Mouse (Mus musculus): ENCODE data around the gene Gm36028. TPM values are rescaled to one million over a fixed set of nuclear protein-coding genes. Genes with fewer than 3 reads are reported as not detected.
A peak's percentile ranks its signal among the peaks of the same experiment; 100 is the strongest.

The Gm36028 gene
- polyA plus RNA-seq, 1 experiment from 2014 or later: not detected

DNA sequence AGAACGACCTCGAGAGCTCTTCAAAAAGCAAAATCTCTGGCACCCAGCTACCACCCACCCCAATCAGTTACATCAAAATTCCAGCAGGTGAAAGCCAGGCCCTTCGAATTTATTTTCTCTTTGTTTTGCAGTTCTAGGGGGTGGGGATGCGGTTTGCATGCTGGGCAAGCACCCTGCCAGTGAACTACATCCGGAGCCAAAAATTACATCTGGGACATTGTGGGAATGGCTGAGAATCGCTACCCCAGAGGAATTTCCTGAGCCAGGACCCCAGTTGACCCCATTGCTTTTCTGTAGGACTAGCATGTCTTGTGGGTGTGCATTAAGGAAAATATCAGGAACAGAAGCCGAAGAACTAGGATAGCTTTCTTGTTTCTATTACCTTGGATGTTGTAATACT lies 29.9 kb downstream of the Gm36028 start:
- no peak overlapping the region for H3K4me3 ChIP-seq (ENCODE audit: low read depth, low read length)
- no peak overlapping the region for H3K4me2 ChIP-seq (replicated peaks; ENCODE audit: low read depth, low read length)
- WGBS: 82% methylated on average over 7 of the region's 7 CpGs
- H3K9me3 ChIP-seq (ENCODE audit: control insufficient read depth, low read depth, low read length): no peaks in the 10 kb centered on the region
- no peak overlapping the region for H3K9ac ChIP-seq (replicated peaks; ENCODE audit: low read depth, low read length)
- ATAC-seq (ENCODE audit: insufficient number of reproducible peaks, insufficient read depth, low FRiP score, low read depth): no peak
- H3K27ac ChIP-seq (ENCODE audit: low read length): no peak overlapping the region
- no peaks in the 10 kb centered on the region for H3K4me1 ChIP-seq (ENCODE audit: control insufficient read depth, insufficient read depth, low read length)
- no peaks in the 10 kb centered on the region for H3K27me3 ChIP-seq (ENCODE audit: control insufficient read depth, insufficient read depth, low read length)
- H3K36me3 ChIP-seq (ENCODE audit: control insufficient read depth, insufficient read depth, low read length): peaks cover 85% of the 10 kb centered on the region

DNA sequence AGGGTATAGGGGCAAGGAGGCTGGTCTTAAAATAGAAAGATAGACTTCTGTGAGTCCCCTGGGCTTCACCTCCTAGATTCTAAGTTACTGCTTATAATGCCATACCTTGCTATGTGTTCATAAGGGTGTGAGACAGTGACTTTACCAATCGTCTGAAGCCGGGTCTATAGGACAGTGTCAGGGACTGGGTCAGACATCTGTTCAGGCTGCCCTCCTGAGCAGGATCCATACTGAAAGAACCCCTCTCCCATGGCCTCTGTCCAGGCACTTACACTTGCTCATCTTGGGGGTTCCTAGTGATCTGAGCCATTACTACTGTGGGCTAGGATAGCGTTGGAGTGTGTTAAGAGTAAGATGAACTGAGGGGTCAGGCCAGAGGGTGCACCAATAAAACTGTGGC lies 34.7 kb downstream of the Gm36028 start:
- 90% methylated on average over 3 of the region's 3 CpGs for WGBS
- ATAC-seq (ENCODE audit: insufficient number of reproducible peaks, insufficient read depth, low FRiP score, low read depth): no peak
- Histone ChIP-seq H3K4me2 (replicated peaks; ENCODE audit: low read depth, low read length) (no peak overlapping the region), H3K9ac (replicated peaks; ENCODE audit: low read depth, low read length) (no peak overlapping the region), H3K36me3 (ENCODE audit: control insufficient read depth, insufficient read depth, low read length) (peaks cover 92% of the 10 kb centered on the region), H3K4me3 (ENCODE audit: low read depth, low read length) (no peak overlapping the region), H3K4me1 (ENCODE audit: control insufficient read depth, insufficient read depth, low read length) (no peaks in the 10 kb centered on the region), H3K27me3 (ENCODE audit: control insufficient read depth, insufficient read depth, low read length) (no peaks in the 10 kb centered on the region), H3K9me3 (ENCODE audit: control insufficient read depth, low read depth, low read length) (no peaks in the 10 kb centered on the region), H3K27ac (ENCODE audit: low read length) (no peak overlapping the region)

DNA sequence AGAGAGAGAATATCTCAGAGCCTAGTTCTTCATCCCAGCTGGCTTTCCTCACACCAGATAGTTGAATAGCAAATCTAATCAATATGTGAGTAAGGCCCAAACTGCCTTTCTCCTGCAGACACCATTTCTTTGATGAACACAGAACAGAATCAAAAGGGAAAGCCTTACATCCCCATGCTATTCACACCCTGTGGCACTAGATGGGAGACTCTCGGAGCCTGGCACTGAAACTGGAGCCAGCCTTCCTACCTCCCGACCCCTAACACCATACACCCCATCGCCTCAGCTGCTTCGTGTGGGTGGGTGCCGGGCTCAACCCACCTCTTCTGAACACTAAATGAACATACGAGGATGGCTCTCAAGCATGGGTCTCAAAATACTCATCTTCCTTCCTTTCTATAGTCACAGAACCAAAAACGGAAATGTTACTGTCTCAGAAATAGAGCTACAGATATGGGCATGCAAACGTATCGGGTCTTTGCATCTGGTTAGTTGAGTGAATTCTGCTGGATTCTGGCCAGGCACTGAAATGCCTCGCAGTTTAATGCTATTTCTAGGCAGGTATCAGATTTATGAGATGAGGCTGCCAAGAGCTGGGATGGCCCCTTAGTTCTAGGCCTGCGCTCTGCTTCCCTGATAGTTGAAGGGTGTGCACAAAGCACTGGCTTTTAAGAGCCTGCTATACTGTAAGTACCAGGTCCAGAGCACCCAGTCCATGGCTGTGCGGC lies 36.0 kb downstream of the Gm36028 start:
- Histone ChIP-seq H3K36me3 (ENCODE audit: control insufficient read depth, insufficient read depth, low read length) (peaks cover 88% of the 10 kb centered on the region), H3K4me1 (ENCODE audit: control insufficient read depth, insufficient read depth, low read length) (no peaks in the 10 kb centered on the region)
- WGBS: 76% methylated on average over 12 of the region's 12 CpGs

DNA sequence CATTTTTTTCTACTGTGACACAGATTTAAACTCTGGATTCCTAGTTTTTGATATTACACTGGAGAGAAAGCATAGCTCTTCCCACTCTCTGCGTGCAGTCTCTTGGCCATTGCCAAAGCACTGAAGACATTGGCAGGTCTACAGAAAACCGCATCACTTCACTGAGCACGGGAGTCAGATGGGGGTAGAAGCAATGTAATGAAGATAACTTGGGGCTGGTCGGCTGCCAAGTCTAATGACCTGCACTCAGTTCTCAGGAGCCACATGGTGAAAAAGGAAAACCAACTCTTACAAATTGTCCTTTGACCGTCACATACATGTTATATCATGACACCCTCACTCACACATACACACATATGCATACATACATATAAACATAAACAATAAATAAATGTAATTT lies 37.0 kb downstream of the Gm36028 start:
- WGBS: 79% methylated on average over 5 of the region's 5 CpGs
- no peak overlapping the region for H3K9ac ChIP-seq (replicated peaks; ENCODE audit: low read depth, low read length)
- H3K4me1 ChIP-seq (ENCODE audit: control insufficient read depth, insufficient read depth, low read length): no peaks in the 10 kb centered on the region
- no peak overlapping the region for H3K27ac ChIP-seq (ENCODE audit: low read length)
- H3K36me3 ChIP-seq (ENCODE audit: control insufficient read depth, insufficient read depth, low read length): peaks cover 81% of the 10 kb centered on the region
- no peaks in the 10 kb centered on the region for H3K9me3 ChIP-seq (ENCODE audit: control insufficient read depth, low read depth, low read length)
- no peak overlapping the region for H3K4me2 ChIP-seq (replicated peaks; ENCODE audit: low read depth, low read length)
- no peaks in the 10 kb centered on the region for H3K27me3 ChIP-seq (ENCODE audit: control insufficient read depth, insufficient read depth, low read length)
- no peak for ATAC-seq (ENCODE audit: insufficient number of reproducible peaks, insufficient read depth, low FRiP score, low read depth)
- H3K4me3 ChIP-seq (ENCODE audit: low read depth, low read length): no peak overlapping the region

More for the DNA sequence above, 36.0 kb downstream of the Gm36028 start:
- Histone ChIP-seq H3K27me3 (ENCODE audit: control insufficient read depth, insufficient read depth, low read length) (no peaks in the 10 kb centered on the region), H3K4me2 (replicated peaks; ENCODE audit: low read depth, low read length) (no peak overlapping the region), H3K4me3 (ENCODE audit: low read depth, low read length) (no peak overlapping the region), H3K9ac (replicated peaks; ENCODE audit: low read depth, low read length) (no peak overlapping the region), H3K9me3 (ENCODE audit: control insufficient read depth, low read depth, low read length) (no peaks in the 10 kb centered on the region), H3K27ac (ENCODE audit: low read length) (no peak overlapping the region)
- ATAC-seq (ENCODE audit: insufficient number of reproducible peaks, insufficient read depth, low FRiP score, low read depth): no peak

DNA sequence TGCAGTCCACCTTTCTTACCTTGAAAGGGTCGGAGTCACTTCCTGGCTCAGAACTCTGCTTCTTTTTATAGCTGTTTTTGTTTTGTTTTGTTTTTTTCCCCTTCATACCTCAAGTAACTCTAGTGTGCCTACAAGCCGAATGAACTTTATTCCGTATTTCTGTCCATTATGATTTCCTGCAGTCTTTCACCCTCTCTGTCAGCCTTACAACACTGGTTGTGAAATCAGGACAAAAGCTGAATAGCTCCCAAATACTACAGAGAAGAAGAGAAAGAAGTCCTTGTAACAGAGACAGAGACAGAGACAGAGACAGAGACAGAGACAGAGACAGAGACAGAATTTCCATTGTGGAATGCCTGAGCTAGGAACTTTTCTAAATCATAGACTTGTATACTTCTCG lies 43.0 kb downstream of the Gm36028 start:
- H3K4me3 ChIP-seq (ENCODE audit: low read depth, low read length): no peak overlapping the region
- H3K9me3 ChIP-seq (ENCODE audit: control insufficient read depth, low read depth, low read length): no peaks in the 10 kb centered on the region
- ATAC-seq (ENCODE audit: insufficient number of reproducible peaks, insufficient read depth, low FRiP score, low read depth): no peak
- no peak overlapping the region for H3K9ac ChIP-seq (replicated peaks; ENCODE audit: low read depth, low read length)
- peaks cover 48% of the 10 kb centered on the region for H3K36me3 ChIP-seq (ENCODE audit: control insufficient read depth, insufficient read depth, low read length)
- H3K27me3 ChIP-seq (ENCODE audit: control insufficient read depth, insufficient read depth, low read length): no peaks in the 10 kb centered on the region
- no peak overlapping the region for H3K27ac ChIP-seq (ENCODE audit: low read length)
- no peak overlapping the region for H3K4me2 ChIP-seq (replicated peaks; ENCODE audit: low read depth, low read length)
- 88% methylated on average over 4 of the region's 4 CpGs for WGBS
- H3K4me1 ChIP-seq (ENCODE audit: control insufficient read depth, insufficient read depth, low read length): peaks cover 11% of the 10 kb centered on the region; the same call in 1 of the 2 replicates

DNA sequence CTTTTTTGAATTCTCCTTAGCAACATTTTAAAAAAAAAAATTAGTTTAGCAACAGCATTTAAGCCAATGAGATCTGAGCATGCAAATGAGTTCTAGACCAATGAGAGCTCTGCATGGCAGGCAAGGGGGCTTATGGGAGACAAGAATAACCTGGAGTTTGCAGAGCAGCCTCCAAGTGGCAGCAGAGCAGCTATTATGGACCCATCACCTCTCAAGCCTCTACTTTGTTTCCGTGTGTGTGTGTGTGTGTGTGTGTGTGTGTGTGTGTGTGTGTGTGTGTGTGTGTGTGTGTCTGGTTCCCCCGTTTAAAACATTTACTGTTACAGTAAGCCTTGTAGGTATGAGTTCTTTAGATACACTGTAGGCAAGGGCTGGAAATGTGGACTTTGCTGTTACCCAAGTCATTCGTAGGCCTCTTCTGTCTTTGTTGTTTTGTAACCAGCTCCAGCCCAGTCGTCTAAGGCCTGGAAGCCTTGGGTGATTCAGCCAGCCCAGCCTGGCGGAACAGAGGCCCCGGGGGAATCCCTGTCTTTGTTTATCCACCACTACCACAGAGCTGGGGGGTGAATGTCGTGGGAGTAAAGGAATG lies 46.5 kb downstream of the Gm36028 start:
- H3K4me2 ChIP-seq (replicated peaks; ENCODE audit: low read depth, low read length): no peak overlapping the region
- WGBS: 23% methylated on average over 7 of the region's 7 CpGs
- ATAC-seq (ENCODE audit: insufficient number of reproducible peaks, insufficient read depth, low FRiP score, low read depth): peak; percentile 92
- peaks cover 25% of the 10 kb centered on the region; the same call in 1 of the 2 replicates for H3K36me3 ChIP-seq (ENCODE audit: control insufficient read depth, insufficient read depth, low read length)
- H3K4me3 ChIP-seq (ENCODE audit: low read depth, low read length): no peak overlapping the region
- H3K4me1 ChIP-seq (ENCODE audit: control insufficient read depth, insufficient read depth, low read length): peaks cover 25% of the 10 kb centered on the region; the same call in 1 of the 2 replicates
- H3K9ac ChIP-seq (replicated peaks; ENCODE audit: low read depth, low read length): no peak overlapping the region
- H3K9me3 ChIP-seq (ENCODE audit: control insufficient read depth, low read depth, low read length): no peaks in the 10 kb centered on the region
- peak overlapping the region; percentile 62; the same call in 1 of the 2 replicates for H3K27ac ChIP-seq (ENCODE audit: low read length)
- H3K27me3 ChIP-seq (ENCODE audit: control insufficient read depth, insufficient read depth, low read length): no peaks in the 10 kb centered on the region

DNA sequence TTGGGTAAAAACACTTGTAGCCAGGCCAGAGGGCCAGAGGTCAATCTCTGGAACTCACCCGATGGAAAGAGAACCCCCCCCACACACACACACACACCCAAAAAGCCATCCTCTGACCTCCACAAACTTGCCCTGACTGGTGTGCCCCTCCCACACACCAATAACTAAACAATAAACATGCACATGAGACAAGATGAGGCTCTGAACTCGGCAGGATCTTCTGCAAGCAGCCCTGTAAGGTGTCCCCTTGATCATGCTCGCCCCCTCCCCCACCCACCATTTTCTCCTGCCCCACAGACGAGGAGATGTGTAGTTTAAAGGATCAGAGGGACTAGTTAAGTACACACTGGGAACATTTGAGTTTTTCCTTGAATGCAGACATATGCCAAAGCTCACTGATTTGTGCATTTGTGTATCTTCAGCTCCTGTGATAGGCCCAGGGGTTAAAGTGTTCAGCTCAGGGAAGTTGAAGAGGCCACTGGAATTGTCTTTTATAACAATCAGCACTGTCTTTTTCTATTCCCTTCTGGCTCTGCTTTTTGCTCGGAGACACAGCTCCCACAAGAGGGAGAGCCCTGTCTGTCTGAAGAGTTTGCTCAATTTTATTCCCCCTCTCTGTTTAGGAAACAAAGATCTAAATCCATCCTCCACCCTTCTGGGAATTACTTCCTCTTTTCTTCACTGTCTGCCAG lies 47.1 kb downstream of the Gm36028 start:
- Histone ChIP-seq H3K27me3 (ENCODE audit: control insufficient read depth, insufficient read depth, low read length) (no peaks in the 10 kb centered on the region), H3K4me3 (ENCODE audit: low read depth, low read length) (no peak overlapping the region), H3K4me1 (ENCODE audit: control insufficient read depth, insufficient read depth, low read length) (peaks cover 29% of the 10 kb centered on the region; the same call in 1 of the 2 replicates), H3K27ac (ENCODE audit: low read length) (peak overlapping the region; percentile 62), H3K4me2 (replicated peaks; ENCODE audit: low read depth, low read length) (0 out of 2 replicates have a peak overlapping the region, but pooled peaks have one; percentile 1), H3K36me3 (ENCODE audit: control insufficient read depth, insufficient read depth, low read length) (peaks cover 22% of the 10 kb centered on the region; the same call in 1 of the 2 replicates), H3K9ac (replicated peaks; ENCODE audit: low read depth, low read length) (no peak overlapping the region), H3K9me3 (ENCODE audit: control insufficient read depth, low read depth, low read length) (no peaks in the 10 kb centered on the region)
- WGBS: 25% methylated on average over 5 of the region's 5 CpGs
- ATAC-seq (ENCODE audit: insufficient number of reproducible peaks, insufficient read depth, low FRiP score, low read depth): no peak

DNA sequence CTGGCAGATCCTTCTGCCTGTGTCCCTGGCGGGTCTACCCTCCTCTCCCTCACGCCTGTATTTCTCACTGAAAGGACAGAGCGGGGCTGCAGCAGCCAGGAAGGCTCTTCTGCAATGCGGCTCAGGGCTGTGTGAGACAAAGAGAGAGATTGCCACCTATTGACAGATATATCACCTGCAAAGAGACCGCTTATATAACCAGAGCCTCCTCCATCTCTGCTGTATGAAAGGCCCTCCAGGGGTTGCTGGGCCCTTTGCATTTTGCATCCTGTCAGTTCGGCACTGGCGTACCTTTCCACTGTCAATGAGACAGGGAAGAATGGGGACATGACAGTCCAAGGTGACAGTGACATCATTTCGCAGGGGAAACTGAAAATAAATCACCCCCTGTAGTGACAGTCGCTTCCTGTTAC lies 48.5 kb downstream of the Gm36028 start:
- H3K36me3 ChIP-seq (ENCODE audit: control insufficient read depth, insufficient read depth, low read length): peaks cover 14% of the 10 kb centered on the region; the same call in 1 of the 2 replicates
- H3K4me3 ChIP-seq (ENCODE audit: low read depth, low read length): no peak overlapping the region
- no peak overlapping the region for H3K27ac ChIP-seq (ENCODE audit: low read length)
- no peaks in the 10 kb centered on the region for H3K9me3 ChIP-seq (ENCODE audit: control insufficient read depth, low read depth, low read length)
- H3K4me1 ChIP-seq (ENCODE audit: control insufficient read depth, insufficient read depth, low read length): peaks cover 32% of the 10 kb centered on the region
- no peaks in the 10 kb centered on the region for H3K27me3 ChIP-seq (ENCODE audit: control insufficient read depth, insufficient read depth, low read length)
- no peak overlapping the region for H3K4me2 ChIP-seq (replicated peaks; ENCODE audit: low read depth, low read length)
- peak; percentile 34 for ATAC-seq (ENCODE audit: insufficient number of reproducible peaks, insufficient read depth, low FRiP score, low read depth)
- no peak overlapping the region for H3K9ac ChIP-seq (replicated peaks; ENCODE audit: low read depth, low read length)
- 45% methylated on average over 9 of the region's 9 CpGs for WGBS

All from stomach, embryonic 14.5 days (tissue).